Mouse (Mus musculus) thymus, postnatal 4 days (tissue): Measurements from ENCODE around the gene Tex2.

Experiments used
- DNase-seq: peaks from one replicate; pipeline ENCODE4 v3.0.0; 2021

Tex2 gene

GRCm38 (mm10) chr11:106617821-106618580, 4.8 kb upstream of the Tex2 start:
- DNase-seq = no peak

GRCm38 (mm10) chr11:106615561-106615960, 2.3 kb upstream of the Tex2 start:
- DNase-seq = no peak

DNA sequence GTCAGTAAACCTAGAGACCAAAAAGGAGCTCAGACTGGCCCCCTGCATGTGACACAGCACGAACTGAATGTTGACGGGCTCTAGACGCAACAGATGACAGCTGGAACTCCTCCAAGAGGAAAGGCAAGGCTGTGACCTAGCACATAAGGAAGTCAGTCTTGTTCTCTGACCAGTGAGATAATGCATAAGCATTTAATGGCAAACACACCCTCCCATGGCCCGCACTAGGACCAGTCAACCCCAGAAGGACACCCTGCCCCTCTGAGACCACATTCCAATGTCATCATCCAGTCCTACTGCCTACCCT, 1.1 kb upstream of the Tex2 start:
- DNase-seq = no peak

GRCm38 (mm10) chr11:106613638-106614338, 565 bp upstream of the Tex2 start:
- DNase-seq = peak; percentile 68

DNA sequence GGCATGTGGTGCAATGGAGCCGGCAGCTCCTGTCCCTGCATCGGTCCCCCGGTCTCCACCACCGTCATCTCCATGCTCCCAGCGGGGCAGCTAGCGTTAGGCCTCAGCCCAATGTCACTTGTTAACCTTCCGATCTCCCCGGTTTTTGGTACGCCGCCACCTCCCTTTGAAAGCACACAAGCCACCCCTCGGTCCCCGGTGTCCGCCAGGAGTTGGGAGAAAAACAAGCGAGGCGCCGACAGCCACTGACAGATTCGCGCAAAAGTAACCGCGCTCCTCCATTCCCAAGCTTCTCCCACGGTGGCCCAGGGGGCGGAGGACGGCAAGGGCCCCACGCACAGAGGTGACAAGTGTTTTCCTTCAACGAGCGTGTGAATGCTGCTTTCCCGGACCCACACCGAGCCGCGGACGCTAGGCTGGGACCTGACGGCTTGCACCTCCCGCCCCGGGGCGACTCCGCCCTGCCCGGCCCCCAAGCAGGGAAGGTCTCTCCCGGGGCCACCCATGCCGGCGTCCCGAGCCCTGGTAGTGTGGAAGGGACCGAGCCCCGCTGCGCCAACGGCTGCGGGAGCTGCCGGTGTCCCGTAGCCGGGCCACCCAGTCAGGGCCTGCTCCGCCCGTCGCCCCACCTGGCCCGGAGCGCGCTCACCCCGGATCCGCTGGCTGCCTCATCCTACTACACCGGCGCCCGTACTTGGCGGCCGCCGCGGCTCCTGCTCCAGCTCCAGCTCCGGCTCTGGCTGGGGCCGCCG, 838 bp downstream of the Tex2 start:
- DNase-seq = peak; percentile 61

DNA sequence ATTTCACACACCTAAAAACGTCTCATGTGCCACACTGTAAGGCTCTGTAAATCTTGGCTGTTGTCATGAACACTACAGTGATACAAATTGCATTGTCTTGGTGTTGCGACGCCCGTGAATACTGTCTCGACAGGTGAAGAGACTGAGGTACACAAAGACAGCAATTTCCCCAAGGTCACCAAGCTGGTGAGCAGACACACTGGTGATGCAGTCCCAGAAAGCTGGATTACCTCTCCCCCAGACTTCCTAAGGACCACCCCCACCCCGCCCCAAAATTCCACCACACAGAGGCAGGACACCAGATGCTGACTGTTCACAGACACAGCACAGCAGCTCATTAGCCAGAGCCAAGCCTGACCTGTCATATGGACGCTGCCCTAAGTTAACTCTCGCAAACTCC, 3.5 kb downstream of the Tex2 start:
- no peak for DNase-seq

- no peak for DNase-seq
Measured at GRCm38 (mm10) chr11:106607316-106607715, 5.9 kb downstream of the Tex2 start.

DNA sequence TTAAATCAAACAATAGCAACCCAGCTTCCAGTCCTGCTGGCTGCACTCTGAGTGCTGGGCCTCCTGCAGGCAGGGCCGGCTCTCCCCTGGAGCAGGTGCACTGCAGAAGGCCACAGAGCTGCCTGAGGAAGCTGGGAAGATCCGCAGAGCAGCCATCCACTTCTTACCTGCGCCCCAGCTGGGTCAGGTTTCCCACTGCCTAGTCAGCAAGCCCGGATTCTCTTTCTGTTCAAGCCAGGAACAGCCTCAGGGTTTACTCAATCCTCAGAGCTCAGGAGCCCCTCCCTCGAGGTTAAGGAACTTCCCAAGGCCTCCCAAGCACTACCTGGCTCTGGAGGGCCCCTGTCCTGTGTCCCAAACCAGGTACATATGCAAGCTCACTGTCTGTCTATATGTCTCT, 7.2 kb downstream of the Tex2 start:
- no peak for DNase-seq

- no peak for DNase-seq
Measured at GRCm38 (mm10) chr11:106603230-106603629, 10.0 kb downstream of the Tex2 start.

- no peak for DNase-seq
Measured at GRCm38 (mm10) chr11:106600124-106600523, 13.1 kb downstream of the Tex2 start.

GRCm38 (mm10) chr11:106599345-106599744, 13.9 kb downstream of the Tex2 start:
- DNase-seq = no peak

GRCm38 (mm10) chr11:106598339-106598738, 14.9 kb downstream of the Tex2 start:
- DNase-seq = no peak

DNA sequence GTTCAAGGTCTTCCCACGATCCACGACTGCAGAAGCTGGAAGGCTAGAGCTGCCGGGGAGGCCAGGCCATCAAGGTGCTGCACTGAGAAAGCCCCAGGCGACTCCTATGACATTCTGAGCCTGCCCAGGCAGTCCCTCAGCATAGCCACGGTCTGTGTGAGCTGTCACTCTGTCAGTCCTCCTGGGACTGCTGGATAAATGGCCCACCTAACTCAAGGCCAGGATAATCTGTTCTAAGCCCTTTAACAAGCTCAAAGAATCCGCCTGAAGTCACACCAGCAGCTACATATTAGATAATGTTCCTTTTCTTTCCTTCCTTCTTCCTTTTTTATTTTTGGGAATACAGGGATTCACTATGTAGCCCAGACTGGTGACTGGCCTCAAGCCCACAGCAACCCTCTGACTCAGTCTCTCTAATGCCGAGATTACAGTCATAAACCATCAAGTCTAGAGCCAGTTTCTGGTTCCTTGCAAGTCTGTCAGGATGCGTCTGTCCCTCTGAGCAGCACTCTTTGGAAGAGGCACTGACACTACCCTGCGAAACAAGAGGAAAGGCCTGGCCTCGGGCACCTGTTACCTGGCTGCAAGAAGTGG, 15.4 kb downstream of the Tex2 start:
- DNase-seq = no peak

- DNase-seq = no peak
Measured at GRCm38 (mm10) chr11:106591183-106591582, 22.0 kb downstream of the Tex2 start.

DNA sequence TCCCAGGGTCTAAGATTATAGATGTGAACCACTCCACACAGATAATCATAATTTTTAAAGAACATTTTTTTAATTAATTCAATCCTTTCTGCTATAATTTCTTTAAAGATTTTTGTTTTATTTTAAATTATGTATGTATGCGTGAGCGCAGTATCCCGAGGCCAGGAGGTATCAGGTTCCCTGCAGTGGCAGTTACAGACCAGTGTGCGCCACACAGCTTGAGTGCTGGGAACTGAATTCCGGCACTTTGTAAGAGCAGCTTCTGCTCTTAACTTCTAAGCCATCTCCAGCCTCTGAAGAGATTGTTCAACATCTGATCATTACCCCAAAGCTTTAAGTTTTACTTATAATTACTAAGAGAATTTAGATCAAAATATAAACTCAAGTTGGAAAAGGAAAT, 23.1 kb downstream of the Tex2 start:
- no peak for DNase-seq

DNA sequence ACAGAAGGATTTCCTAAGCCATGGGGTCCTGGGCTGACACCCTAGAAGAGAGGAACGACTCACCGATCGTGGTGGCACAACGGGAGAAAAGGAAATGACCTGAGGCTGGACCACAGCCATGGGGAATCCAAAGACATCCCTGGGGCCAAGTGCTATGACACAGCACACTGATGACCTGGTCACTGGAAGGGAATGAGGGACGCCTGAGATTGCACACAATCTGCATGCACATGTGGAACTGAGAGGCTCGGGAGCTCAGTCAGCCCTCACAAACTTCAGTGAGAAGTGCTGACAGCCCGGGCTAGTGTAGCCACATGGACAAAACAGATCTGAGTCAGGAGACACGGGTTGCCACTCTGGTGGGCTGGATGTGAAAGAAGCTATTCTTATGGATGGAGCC, 24.4 kb downstream of the Tex2 start:
- no peak for DNase-seq

- no peak for DNase-seq
Measured at GRCm38 (mm10) chr11:106587786-106588519, 25.3 kb downstream of the Tex2 start.

- DNase-seq = no peak
Measured at GRCm38 (mm10) chr11:106583801-106584200, 29.4 kb downstream of the Tex2 start.

DNA sequence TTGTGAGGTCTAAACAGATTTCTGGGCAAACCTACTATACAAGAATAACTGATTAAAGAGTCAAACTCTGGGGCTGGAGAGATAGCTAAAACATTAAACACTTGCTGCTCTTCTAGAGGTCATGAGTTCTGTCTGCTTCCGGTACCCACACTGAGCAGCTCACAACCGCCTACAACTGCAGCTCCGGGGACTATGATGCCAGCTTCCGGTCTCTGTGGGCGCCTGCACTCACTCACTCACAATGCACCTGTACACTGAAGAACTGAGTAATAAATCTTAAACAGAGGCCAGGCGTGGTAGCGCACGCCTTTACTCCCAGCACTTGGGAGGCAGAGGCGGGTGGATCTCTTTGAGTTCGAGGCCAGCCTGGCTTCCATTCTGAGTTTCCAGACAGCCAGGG, 31.9 kb downstream of the Tex2 start:
- DNase-seq = no peak

GRCm38 (mm10) chr11:106580468-106580867, 32.8 kb downstream of the Tex2 start:
- DNase-seq = no peak

DNA sequence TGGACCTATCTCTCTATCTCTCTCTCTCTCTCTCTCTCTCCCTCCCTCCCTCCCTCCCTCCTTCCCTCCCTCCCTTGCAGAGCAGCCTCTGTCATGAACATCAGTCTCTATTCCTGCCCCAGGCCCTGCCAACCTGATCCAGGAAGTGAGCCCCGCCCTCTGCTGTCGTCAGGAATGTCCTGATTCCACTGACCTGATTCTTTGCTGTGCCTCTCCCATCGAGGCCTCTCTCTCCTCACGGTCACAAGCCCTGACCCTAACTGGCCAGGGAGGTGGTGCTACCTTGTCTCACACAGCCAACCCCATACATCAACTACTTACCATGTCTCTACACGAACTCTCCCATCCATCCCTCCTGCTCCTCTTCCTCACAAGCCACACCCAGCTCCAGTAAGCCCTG, 33.3 kb downstream of the Tex2 start:
- no peak for DNase-seq

- no peak for DNase-seq
Measured at GRCm38 (mm10) chr11:106579146-106579545, 34.1 kb downstream of the Tex2 start.
